In the genomic region with DNA sequence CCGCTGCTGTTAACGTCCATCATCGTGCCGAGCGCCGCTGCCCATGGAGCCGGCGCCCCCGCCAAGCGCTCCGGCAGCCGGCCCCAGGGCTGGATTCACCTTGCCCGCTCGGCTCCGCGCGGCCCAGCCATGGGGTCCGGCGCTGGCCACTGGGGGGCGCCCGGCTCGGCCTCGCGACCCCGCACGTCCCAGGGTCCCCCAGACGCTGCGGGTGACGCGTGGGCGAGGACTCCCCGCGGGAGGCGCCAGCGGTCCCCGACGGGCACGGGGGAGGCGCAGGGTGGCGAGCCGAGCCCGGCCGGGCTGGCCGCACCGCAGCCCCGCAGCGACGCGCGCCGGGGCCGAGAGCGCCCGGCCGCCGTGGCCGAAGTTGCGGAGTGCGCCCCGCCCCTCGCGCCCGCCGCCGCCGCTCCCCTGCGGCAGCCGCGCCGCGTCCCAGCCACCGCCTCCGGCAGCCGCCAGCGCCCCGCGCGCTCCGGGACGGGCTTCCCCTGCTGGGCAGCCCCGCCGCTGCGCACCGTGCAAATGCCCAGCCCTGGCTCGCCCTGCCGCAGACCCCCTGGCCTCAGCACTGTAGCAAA, we compare ENCODE assay signal across 8 mouse cellular contexts. TPM values are rescaled to one million over a fixed set of nuclear protein-coding genes. Genes with fewer than 3 reads are reported as not detected.
A peak's percentile ranks its signal among the peaks of the same experiment; 100 is the strongest.
DNase-seq lines count a peak whose midpoint lies in the region; ATAC-seq and TF ChIP-seq lines count a peak whose summit lies in the region.

A gene (minus strand): TSS at position 277 of the 581 bp plus-strand sequence.

- H3K4me2 ChIP-seq in hindbrain, embryonic 16.5 days (ENCODE audit: low read length): peak within 1 kb of the TSS; percentile 89
- H3K4me2 ChIP-seq in limb, embryonic 13.5 days (replicated peaks): peak within 1 kb of the TSS; percentile 94
- H3K4me2 ChIP-seq in myocyte (ENCODE audit: low read depth): peak within 1 kb of the TSS; percentile 58

- no peak for ATAC-seq in cerebellum, adult (ENCODE audit: insufficient number of reproducible peaks, low FRiP score, low TSS enrichment)
- peak; percentile 96 for ATAC-seq in hindbrain, embryonic 16.5 days
- peak; percentile 91 for ATAC-seq in limb, embryonic 13.5 days (ENCODE audit: low FRiP score, low read depth)

- H3K36me3 ChIP-seq in hindbrain, embryonic 16.5 days (ENCODE audit: control insufficient read depth, insufficient read depth, low read length): no peaks in the 10 kb centered on the region
- no peaks in the 10 kb centered on the region for H3K36me3 ChIP-seq in limb, embryonic 13.5 days
- no peaks in the 10 kb centered on the region for H3K36me3 ChIP-seq in myocyte (ENCODE audit: control insufficient read depth, insufficient read depth)

- TF ChIP-seq POLR2A in myocyte (IDR thresholded peaks at IDR 0.05; ENCODE audit: insufficient read length, low read depth): no peak

- H3ac ChIP-seq in myocyte (ENCODE audit: control insufficient read depth, insufficient read length): peak within 1 kb of the TSS; percentile 29

- no peaks in the 10 kb centered on the region for H3K9me3 ChIP-seq in hindbrain, embryonic 16.5 days (ENCODE audit: control insufficient read depth, low read length)
- no peaks in the 10 kb centered on the region for H3K9me3 ChIP-seq in limb, embryonic 13.5 days

- peaks cover 6% of the 10 kb centered on the region for H3K4me1 ChIP-seq in hindbrain, embryonic 16.5 days (ENCODE audit: control insufficient read depth, insufficient read depth, low read depth, low read length)
- H3K4me1 ChIP-seq in limb, embryonic 13.5 days: peaks cover 9% of the 10 kb centered on the region; the same call in 1 of the 2 replicates

- WGBS in hindbrain, embryonic 16.5 days: under 1% methylated on average over 58 of the region's 86 CpGs
- WGBS in limb, embryonic 13.5 days: under 1% methylated on average over 74 of the region's 86 CpGs

- peak within 1 kb of the TSS; percentile 67 for H3K27ac ChIP-seq in hindbrain, embryonic 16.5 days (ENCODE audit: low read depth, low read length)
- H3K27ac ChIP-seq in limb, embryonic 13.5 days: no peak within 1 kb of the TSS

- peak within 1 kb of the TSS; percentile 78 for H3K9ac ChIP-seq in hindbrain, embryonic 16.5 days (ENCODE audit: low read depth, low read length)
- peak within 1 kb of the TSS; percentile 63 for H3K9ac ChIP-seq in limb, embryonic 13.5 days

- no peaks in the 10 kb centered on the region for H3K27me3 ChIP-seq in hindbrain, embryonic 16.5 days (replicated peaks; ENCODE audit: control insufficient read depth, insufficient read depth, low read length)
- H3K27me3 ChIP-seq in limb, embryonic 13.5 days: peaks cover 53% of the 10 kb centered on the region
- no peaks in the 10 kb centered on the region for H3K27me3 ChIP-seq in myocyte (ENCODE audit: control insufficient read depth, insufficient read depth, insufficient read length)

- DNase-seq in cerebellum, adult 9-11 months: peak; percentile 1
- peak; percentile 24 to 27 for DNase-seq in adrenal gland, postnatal 36 days
- peak; percentile 3 for DNase-seq in forelimb bud, embryonic 11.5 days (ENCODE audit: low read depth, low spot score)
- DNase-seq in testis, postnatal 14 days (ENCODE audit: low spot score): peak; percentile 46

- no peaks in the 10 kb centered on the region for H3K79me2 ChIP-seq in myocyte (ENCODE audit: control insufficient read depth, insufficient read depth)

- H3K4me3 ChIP-seq in hindbrain, embryonic 16.5 days (ENCODE audit: low read length): peak within 1 kb of the TSS; percentile 79
- H3K4me3 ChIP-seq in limb, embryonic 13.5 days: peak within 1 kb of the TSS; percentile 63
- no peak within 1 kb of the TSS for H3K4me3 ChIP-seq in myocyte

TF ChIP-seq in myocyte, 11 proteins besides CTCF, POLR2A, EP300 and RAD21:
- TF ChIP-seq MYOD1 (IDR thresholded peaks at IDR 0.05; ENCODE audit: control insufficient read depth in 1 of 3, insufficient read length in 2 of 3, low read depth in 2 of 3) (peak in 1 of 3 experiments; percentile 2), CEBPB (IDR thresholded peaks at IDR 0.05; ENCODE audit: insufficient read depth, poor library complexity, severe bottlenecking) (no peak), POLR2AphosphoS2 (IDR thresholded peaks at IDR 0.05; ENCODE audit: insufficient read length, low read depth) (no peak), MYOG (IDR thresholded peaks at IDR 0.05; ENCODE audit: control insufficient read depth in 1 of 3, insufficient read depth in 1 of 3, insufficient read length in 2 of 3, low read depth in 2 of 3) (peak in 1 of 3 experiments; percentile 3), TCF3 (IDR thresholded peaks at IDR 0.05; ENCODE audit: insufficient read length, low read depth) (no peak)

RNA-seq across cellular contexts. Expression of the gene that starts here (rescaled TPM):
- under 1 TPM in 1 of 2 experiments, not detected in 1; 0.20 TPM for total RNA-seq in adrenal gland, postnatal 36 days (2021)
- 16.3 and 16.7 TPM in 2 replicates for polyA plus RNA-seq in hindbrain, embryonic 16.5 days (2015; fragmentation: Nextera tagmentation; extraction: Ambion mirVana)
- polyA plus RNA-seq in limb, embryonic 13.5 days (2015; fragmentation: Nextera tagmentation; extraction: Ambion mirVana): 0.40 and 0.60 TPM in 2 replicates
- polyA plus RNA-seq in myocyte (2012; fragmentation: generic; extraction: Trizol): 0.37 TPM

Comparison
In these comparisons a context has a peak if more than half of its experiments do, and no peak if none do; other contexts are left out.
1. RNA of the gene that starts here (polyA plus RNA-seq): 16.3 to 16.7 TPM in hindbrain, embryonic 16.5 days; 0.40 to 0.60 TPM in limb, embryonic 13.5 days and 0.37 TPM in myocyte (single experiment); every median in the first group is over 10 times any median in the second.
2. Peak in DNase-seq in adrenal gland, postnatal 36 days; RNA of the gene not detected or under 1 TPM.
3. Peak in ATAC-seq, H3K4me3 ChIP-seq, H3K9ac ChIP-seq and H3K4me2 ChIP-seq in limb, embryonic 13.5 days; RNA of the gene not detected or under 1 TPM.
4. Peak in every context shown above with its lines, with median percentiles within 50 percentile points of each other: DNase-seq and H3K4me2 ChIP-seq.